Mouse (Mus musculus) kidney, postnatal 0 days (tissue): ENCODE results near the gene Snrpc. TPM values are rescaled to one million over a fixed set of nuclear protein-coding genes. Genes with fewer than 3 reads are reported as not detected.

Experiments used
- ATAC-seq: fragments of 200-750 bp; cut with Nextera tagmentation; replicated peaks from 2 replicates; pipeline ENCODE4 v1.8.0; 2017; ENCODE audit warnings: low read depth, moderate number of reproducible peaks, moderate TSS enrichment, moderate library complexity; ENCODE audit not compliant: low FRiP score
- DNase-seq: peaks from one replicate; pipeline ENCODE4 v3.0.0-alpha.2; 2016; ENCODE audit warnings: low spot score
- H3K27ac ChIP-seq: fragments of 300-500 bp; sonication (generic); 2 replicates; pipeline ENCODE4 v1.5.1; 2014; ENCODE audit warnings: mild to moderate bottlenecking
- H3K27me3 ChIP-seq: fragments of 300-500 bp; sonication (generic); 2 replicates; pipeline ENCODE4 v1.6.1; 2014; ENCODE audit warnings: low read length, mixed read lengths; ENCODE audit not compliant: insufficient read depth
- H3K36me3 ChIP-seq: fragments of 300-500 bp; sonication (generic); 2 replicates; pipeline ENCODE4 v1.6.1; 2014; ENCODE audit warnings: low read length, mixed read lengths; ENCODE audit not compliant: insufficient read depth
- H3K4me1 ChIP-seq: fragments of 300-500 bp; sonication (generic); replicated peaks from 2 replicates; pipeline ENCODE4 v1.6.1; 2014; ENCODE audit warnings: antibody characterized with exemption, low read length, mixed read lengths; ENCODE audit not compliant: insufficient read depth
- H3K4me2 ChIP-seq: fragments of 300-500 bp; sonication (generic); 2 replicates; pipeline ENCODE4 v1.6.1; 2014; ENCODE audit warnings: mild to moderate bottlenecking, low read length, moderate library complexity, mixed read lengths
- H3K4me3 ChIP-seq: fragments of 300-500 bp; sonication (generic); replicated peaks from 2 replicates; pipeline ENCODE4 v1.5.1; 2014; ENCODE audit warnings: low read depth, low read length
- H3K9ac ChIP-seq: fragments of 300-500 bp; sonication (generic); 2 replicates; pipeline ENCODE4 v1.6.1; 2014; ENCODE audit warnings: low read depth, low read length
- H3K9me3 ChIP-seq: fragments of 300-500 bp; sonication (generic); replicated peaks from 2 replicates; pipeline ENCODE4 v1.6.1; 2016; ENCODE audit warnings: low read length, inconsistent platforms, mixed read lengths
- CTCF ChIP-seq: IDR thresholded peaks from 2 replicates; pipeline ENCODE4 v1.5.1; 2016; ENCODE audit warnings: antibody characterized with exemption, low read depth, mild to moderate bottlenecking, moderate library complexity
- WGBS: fragments of 180-500 bp; shearing (Covaris S2); extraction: QIAGEN DNeasy Blood & Tissue Kit; methylation state at CpG from one replicate; pipeline ENCODE4 v1.1.7; 2014; 5-methylcytosine and 5-hydroxymethylcytosine counted together
- polyA plus RNA-seq: library from polyadenylated mRNA; unstranded; fragments of >200 nt; fragmentation: Nextera tagmentation; extraction: Ambion mirVana; gene quantifications from 2 replicates; pipeline ENCODE4 v1.2.1, GENCODE M21; 2015

The Snrpc gene
- polyA plus RNA-seq, 1 experiment from 2014 or later = 258 TPM

GRCm38 (mm10) chr17:27803752-27804151 lies 34.2 kb upstream of the Snrpc start:
- Histone ChIP-seq H3K27me3 (no peaks in the 10 kb centered on the region), H3K9ac (no peak overlapping the region), H3K9me3 (no peaks in the 10 kb centered on the region), H3K4me3 (no peak overlapping the region), H3K36me3 (no peaks in the 10 kb centered on the region), H3K4me2 (no peak overlapping the region), H3K4me1 (peaks cover 10% of the 10 kb centered on the region; the same call in 1 of the 2 replicates), H3K27ac (no peak overlapping the region)
- 0 out of 2 replicates have a peak, but pooled peaks have one; percentile 3 for TF ChIP-seq CTCF
- 78% methylated on average over 4 of the region's 4 CpGs for WGBS
- ATAC-seq = no peak
- DNase-seq = no peak

- ATAC-seq (no peak), DNase-seq (no peak)
- H3K4me3 ChIP-seq = no peak overlapping the region
- 85% methylated on average over 7 of the region's 7 CpGs for WGBS
- H3K27ac ChIP-seq = no peak overlapping the region
- H3K4me1 ChIP-seq = peaks cover 9% of the 10 kb centered on the region; the same call in 1 of the 2 replicates
- no peaks in the 10 kb centered on the region for H3K36me3 ChIP-seq
- no peaks in the 10 kb centered on the region for H3K27me3 ChIP-seq
- no peak overlapping the region for H3K9ac ChIP-seq
- no peak for TF ChIP-seq CTCF
- no peaks in the 10 kb centered on the region for H3K9me3 ChIP-seq
- H3K4me2 ChIP-seq = no peak overlapping the region
These were observed 33.7 kb upstream of the Snrpc start for GRCm38 (mm10) chr17:27804156-27804690.

GRCm38 (mm10) chr17:27804803-27805770 lies 32.9 kb upstream of the Snrpc start:
- no peak overlapping the region for H3K4me3 ChIP-seq
- TF ChIP-seq CTCF = no peak
- H3K9ac ChIP-seq = no peak overlapping the region

GRCm38 (mm10) chr17:27807542-27808078 lies 30.3 kb upstream of the Snrpc start:
- DNase-seq (no peak), ATAC-seq (no peak)
- Histone ChIP-seq H3K9ac (no peak overlapping the region), H3K4me3 (no peak overlapping the region), H3K36me3 (no peaks in the 10 kb centered on the region), H3K9me3 (no peaks in the 10 kb centered on the region), H3K27me3 (no peaks in the 10 kb centered on the region), H3K4me1 (no peaks in the 10 kb centered on the region), H3K4me2 (no peak overlapping the region), H3K27ac (no peak overlapping the region)
- 57% methylated on average over 2 of the region's 2 CpGs for WGBS
- TF ChIP-seq CTCF = no peak

More at GRCm38 (mm10) chr17:27804803-27805770, 32.9 kb upstream of the Snrpc start:
- Histone ChIP-seq H3K36me3 (no peaks in the 10 kb centered on the region), H3K9me3 (no peaks in the 10 kb centered on the region), H3K4me2 (no peak overlapping the region), H3K27ac (no peak overlapping the region), H3K27me3 (no peaks in the 10 kb centered on the region), H3K4me1 (0 out of 2 replicates have a peak, but pooled peaks cover 4% of the 10 kb centered on the region)
- DNase-seq (no peak), ATAC-seq (no peak)
- 76% methylated on average over 10 of the region's 10 CpGs for WGBS

GRCm38 (mm10) chr17:27810569-27811331 lies 27.2 kb upstream of the Snrpc start:
- H3K9me3 ChIP-seq = no peaks in the 10 kb centered on the region
- 75% methylated on average over 16 of the region's 16 CpGs for WGBS
- H3K4me1 ChIP-seq = no peaks in the 10 kb centered on the region
- H3K4me2 ChIP-seq = no peak overlapping the region
- no peak for TF ChIP-seq CTCF
- no peak overlapping the region for H3K27ac ChIP-seq
- no peak for DNase-seq
- ATAC-seq = no peak
- H3K9ac ChIP-seq = 0 out of 2 replicates have a peak overlapping the region, but pooled peaks have one; percentile 9
- no peaks in the 10 kb centered on the region for H3K36me3 ChIP-seq
- H3K27me3 ChIP-seq = no peaks in the 10 kb centered on the region
- H3K4me3 ChIP-seq = no peak overlapping the region

GRCm38 (mm10) chr17:27811980-27812379 lies 26.0 kb upstream of the Snrpc start:
- Histone ChIP-seq H3K9ac (no peak overlapping the region), H3K4me2 (no peak overlapping the region), H3K27ac (no peak overlapping the region), H3K36me3 (no peaks in the 10 kb centered on the region), H3K4me3 (no peak overlapping the region), H3K27me3 (no peaks in the 10 kb centered on the region), H3K9me3 (no peaks in the 10 kb centered on the region), H3K4me1 (no peaks in the 10 kb centered on the region)
- no peak for DNase-seq
- no peak for TF ChIP-seq CTCF
- 67% methylated on average over 3 of the region's 3 CpGs for WGBS
- ATAC-seq = no peak
